27 mouse cellular contexts compared by ENCODE assay signal in the genomic region with DNA sequence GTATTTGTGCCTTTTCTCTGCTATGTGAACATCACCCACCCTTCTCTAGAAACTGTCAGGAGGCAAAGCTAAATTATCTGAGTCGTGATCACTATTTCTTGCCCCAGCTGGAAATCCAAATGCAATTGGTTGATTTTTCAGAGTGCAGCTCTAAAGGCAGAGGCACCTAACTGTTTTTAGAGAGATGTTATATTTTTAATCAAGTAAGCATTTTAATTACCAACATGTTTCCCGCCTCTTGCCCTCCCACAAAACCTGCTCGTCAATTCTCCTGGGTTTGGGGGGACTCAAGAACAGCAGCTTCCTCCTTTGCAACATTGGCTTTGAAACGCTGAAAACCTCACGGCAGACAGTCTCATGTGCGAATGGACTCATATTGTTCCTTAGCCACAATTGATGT.
DNase-seq lines count a peak whose midpoint lies in the region; ATAC-seq and TF ChIP-seq lines count a peak whose summit lies in the region.
"Had no signal": no experiment of that assay in that cellular context is flagged by ENCODE, and none has a peak within 500 bp of the region (broad histone marks: within the 10 kb centered on the region; RNA-seq: fewer than 3 reads in every experiment).

No protein-coding gene starts in this region.

- no peaks in the 10 kb centered on the region for H3K9me3 ChIP-seq in hindbrain, embryonic 16.5 days (ENCODE audit: control insufficient read depth, low read length)
- H3K9me3 ChIP-seq in hindbrain, embryonic 12.5 days (replicated peaks), result no peaks in the 10 kb centered on the region
- H3K9me3 ChIP-seq in neural tube, embryonic 15.5 days (replicated peaks), result no peaks in the 10 kb centered on the region
- H3K9me3 ChIP-seq in intestine, embryonic 15.5 days, result no peaks in the 10 kb centered on the region
- H3K9me3 ChIP-seq: limb, embryonic 10.5 days; limb, embryonic 15.5 days; liver, embryonic 13.5 days; midbrain, embryonic 10.5 days; midbrain, embryonic 15.5 days had no signal

- H3K27ac ChIP-seq in hindbrain, embryonic 16.5 days (ENCODE audit: low read depth, low read length), result peak overlapping the region; percentile 35; the same call in 1 of the 2 replicates
- H3K27ac ChIP-seq in hindbrain, embryonic 12.5 days, result no peak overlapping the region
- peak overlapping the region; percentile 69 for H3K27ac ChIP-seq in neural tube, embryonic 15.5 days (replicated peaks)
- no peak overlapping the region for H3K27ac ChIP-seq in intestine, embryonic 15.5 days
- H3K27ac ChIP-seq: limb, embryonic 10.5 days; limb, embryonic 15.5 days; liver, embryonic 13.5 days; midbrain, embryonic 10.5 days; midbrain, embryonic 15.5 days had no signal

- no peak for TF ChIP-seq POLR2A in brain, embryonic 14.5 days (IDR thresholded peaks at IDR 0.05; ENCODE audit: borderline replicate concordance, extremely low read depth, insufficient read depth, insufficient read length, poor library complexity, severe bottlenecking)

- no peaks in the 10 kb centered on the region for H3K36me3 ChIP-seq in hindbrain, embryonic 16.5 days (ENCODE audit: control insufficient read depth, insufficient read depth, low read length)
- no peaks in the 10 kb centered on the region for H3K36me3 ChIP-seq in hindbrain, embryonic 12.5 days
- H3K36me3 ChIP-seq in neural tube, embryonic 15.5 days, result no peaks in the 10 kb centered on the region
- H3K36me3 ChIP-seq in intestine, embryonic 15.5 days, result no peaks in the 10 kb centered on the region
- H3K36me3 ChIP-seq: limb, embryonic 10.5 days; limb, embryonic 15.5 days; liver, embryonic 13.5 days; midbrain, embryonic 10.5 days; midbrain, embryonic 15.5 days had no signal

- intact Hi-C loops in left cerebral cortex, postnatal 36 days (cut with DNase I), result loop anchor here (5.0 kb wide), 1 partner anchor 106 kb away; no protein-coding TSS in a partner anchor

- ATAC-seq in hindbrain, embryonic 16.5 days, result no peak
- no peak for ATAC-seq in hindbrain, embryonic 12.5 days (ENCODE audit: low FRiP score)
- ATAC-seq in neural tube, embryonic 15.5 days (ENCODE audit: low FRiP score), result no peak
- ATAC-seq in intestine, embryonic 15.5 days, result no peak
- ATAC-seq: forebrain, embryonic 16.5 days; intestine, postnatal 0 days; lung, postnatal 0 days; midbrain, embryonic 15.5 days had no signal

- H3K4me3 ChIP-seq in hindbrain, embryonic 16.5 days (ENCODE audit: low read length), result no peak overlapping the region
- no peak overlapping the region for H3K4me3 ChIP-seq in hindbrain, embryonic 12.5 days
- no peak overlapping the region for H3K4me3 ChIP-seq in neural tube, embryonic 15.5 days (replicated peaks)
- no peak overlapping the region for H3K4me3 ChIP-seq in intestine, embryonic 15.5 days (replicated peaks)
- H3K4me3 ChIP-seq: erythroblast, embryonic 14.5 days; limb, embryonic 10.5 days; limb, embryonic 15.5 days; liver, embryonic 13.5 days; midbrain, embryonic 10.5 days; midbrain, embryonic 15.5 days had no signal

- H3K4me2 ChIP-seq in hindbrain, embryonic 16.5 days (ENCODE audit: low read length), result no peak overlapping the region
- H3K4me2 ChIP-seq in hindbrain, embryonic 12.5 days (replicated peaks), result no peak overlapping the region
- H3K4me2 ChIP-seq in neural tube, embryonic 15.5 days, result no peak overlapping the region
- H3K4me2 ChIP-seq in intestine, embryonic 15.5 days (replicated peaks), result no peak overlapping the region
- H3K4me2 ChIP-seq: limb, embryonic 15.5 days; liver, embryonic 13.5 days; midbrain, embryonic 15.5 days had no signal

- no peak for TF ChIP-seq CTCF in brain, embryonic 14.5 days (IDR thresholded peaks at IDR 0.05; ENCODE audit: borderline replicate concordance, extremely low read depth, insufficient read depth, insufficient read length)

- peaks cover 19% of the 10 kb centered on the region for H3K4me1 ChIP-seq in hindbrain, embryonic 16.5 days (ENCODE audit: control insufficient read depth, insufficient read depth, low read depth, low read length)
- peaks cover 24% of the 10 kb centered on the region for H3K4me1 ChIP-seq in hindbrain, embryonic 12.5 days
- H3K4me1 ChIP-seq in neural tube, embryonic 15.5 days, result peaks cover 41% of the 10 kb centered on the region
- H3K4me1 ChIP-seq in intestine, embryonic 15.5 days (replicated peaks), result no peaks in the 10 kb centered on the region
- H3K4me1 ChIP-seq: liver, embryonic 13.5 days had no signal

- no peak overlapping the region for H3K9ac ChIP-seq in hindbrain, embryonic 16.5 days (ENCODE audit: low read depth, low read length)
- no peak overlapping the region for H3K9ac ChIP-seq in hindbrain, embryonic 12.5 days
- no peak overlapping the region for H3K9ac ChIP-seq in neural tube, embryonic 15.5 days (replicated peaks)
- H3K9ac ChIP-seq in intestine, embryonic 15.5 days, result no peak overlapping the region
- H3K9ac ChIP-seq: limb, embryonic 15.5 days; liver, embryonic 13.5 days; midbrain, embryonic 15.5 days had no signal

- no peaks in the 10 kb centered on the region for H3K27me3 ChIP-seq in hindbrain, embryonic 16.5 days (replicated peaks; ENCODE audit: control insufficient read depth, insufficient read depth, low read length)
- no peaks in the 10 kb centered on the region for H3K27me3 ChIP-seq in hindbrain, embryonic 12.5 days
- H3K27me3 ChIP-seq in neural tube, embryonic 15.5 days (replicated peaks), result no peaks in the 10 kb centered on the region
- H3K27me3 ChIP-seq in intestine, embryonic 15.5 days (replicated peaks), result no peaks in the 10 kb centered on the region
- H3K27me3 ChIP-seq: limb, embryonic 15.5 days; liver, embryonic 13.5 days; midbrain, embryonic 15.5 days had no signal

- DNase-seq in left cerebral cortex, postnatal 36 days (ENCODE audit: low spot score in 2 of 2), result peak; percentile 22 to 34
- no peak for DNase-seq in left cerebral cortex, adult 11 months (ENCODE audit: low spot score)
- peak; percentile 9 for DNase-seq in brain, embryonic 14.5 days (ENCODE audit: low read depth)
- DNase-seq: adrenal gland, postnatal 25 days; B cell, adult 2 months; cerebellum, adult 2 months; cerebellum, postnatal 14 days; gastrocnemius, postnatal 10 days; heart, postnatal 14 days; kidney, adult 9 months; kidney, postnatal 14 days; liver, embryonic 13.5 days; lung, adult 18-20 months; retina, postnatal 1 day; thymus, postnatal 4 days had no signal

- 51% methylated on average over 6 of the region's 6 CpGs for WGBS in hindbrain, embryonic 16.5 days
- 74% methylated on average over 6 of the region's 6 CpGs for WGBS in hindbrain, embryonic 12.5 days
- WGBS in neural tube, embryonic 15.5 days, result 43% methylated on average over 6 of the region's 6 CpGs
- WGBS in intestine, embryonic 15.5 days, result 83% methylated on average over 6 of the region's 6 CpGs

Comparison
In these comparisons a context has a peak if more than half of its experiments do, and no peak if none do; other contexts are left out.
1. H3K27ac ChIP-seq: peak in hindbrain, embryonic 16.5 days (single experiment) and neural tube, embryonic 15.5 days (single experiment); none in hindbrain, embryonic 12.5 days (single experiment) and intestine, embryonic 15.5 days (single experiment).